Mouse (Mus musculus): ENCODE data around the gene Slc22a4.
"Not testable (repeated sequence)": the region's sequence is repeated elsewhere in the genome, so short reads cannot be mapped to it uniquely, and the experiment has no call there.

- not testable (repeated sequence) for TF ChIP-seq CTCF, POLR2A (IDR thresholded peaks at IDR 0.05; ENCODE audit: extremely low read depth, insufficient read depth, low read length)
Measured at GRCm38 (mm10) chr11:53979456-53979787, 48.5 kb downstream of the Slc22a4 start.

Measured in cortical plate, adult 2 months (tissue).